Mouse (Mus musculus): ENCODE results near the gene Rptor. TPM values are rescaled to one million over a fixed set of nuclear protein-coding genes. Genes with fewer than 3 reads are reported as not detected.

The Rptor gene
- total and polyA plus RNA-seq, 3 experiments: 33.9 to 34.9 TPM; not detected in 1

GRCm38 (mm10) chr11:119940142-119940541 lies 337.4 kb downstream of the Rptor start:
- Histone ChIP-seq H3K4me3 (ENCODE audit: control insufficient read depth in 1 of 2, insufficient read depth in 1 of 2, low read depth in 2 of 2, low read length in 2 of 2) (no peak overlapping the region), H3K36me3 (ENCODE audit: control insufficient read depth in 1 of 2, insufficient read depth in 2 of 2, low read length in 2 of 2) (peaks cover 0 to 15% of the 10 kb centered on the region in 2 experiments; a peak in 2 of 4 replicates), H3K9ac (ENCODE audit: control insufficient read depth, low read depth, low read length, poor library complexity, severe bottlenecking) (no peak overlapping the region), H3K27ac (ENCODE audit: control insufficient read depth, low read depth, low read length) (no peak overlapping the region), H3K9me3 (replicated peaks; ENCODE audit: insufficient read depth, low read length) (no peaks in the 10 kb centered on the region), H3K79me2 (ENCODE audit: control insufficient read depth, insufficient read depth, low read length, poor library complexity) (peaks cover 11% of the 10 kb centered on the region), H3K27me3 (ENCODE audit: control insufficient read depth in 1 of 2, insufficient read depth in 2 of 2, low read length in 2 of 2) (no peaks in the 10 kb centered on the region), H3K4me1 (ENCODE audit: control insufficient read depth in 1 of 2, insufficient read depth in 2 of 2, low read length in 2 of 2) (peaks cover 6 to 23% of the 10 kb centered on the region in 2 experiments; a peak in 3 of 4 replicates)
- TF ChIP-seq MAZ (IDR thresholded peaks at IDR 0.05; ENCODE audit: low read depth, low read length) (no peak), JUND (IDR thresholded peaks at IDR 0.05; ENCODE audit: low read depth, low read length) (no peak), EP300 (IDR thresholded peaks at IDR 0.05; ENCODE audit: low read depth in 1 of 2, low read length in 2 of 2) (no peak), MYB (IDR thresholded peaks at IDR 0.05; ENCODE audit: low read depth, low read length) (no peak), MAFK (IDR thresholded peaks at IDR 0.05; ENCODE audit: borderline replicate concordance, low read depth, low read length) (no peak)
- no peak for DNase-seq (ENCODE audit: low read depth, low spot score)

GRCm38 (mm10) chr11:119941794-119942193 lies 339.1 kb downstream of the Rptor start:
- Histone ChIP-seq H3K27ac (ENCODE audit: control insufficient read depth, low read depth, low read length) (no peak overlapping the region), H3K9ac (ENCODE audit: control insufficient read depth, low read depth, low read length, poor library complexity, severe bottlenecking) (peak overlapping the region; percentile 78), H3K4me3 (ENCODE audit: control insufficient read depth in 1 of 2, insufficient read depth in 1 of 2, low read depth in 2 of 2, low read length in 2 of 2) (peak overlapping the region; percentile 78 to 80), H3K4me1 (ENCODE audit: control insufficient read depth in 1 of 2, insufficient read depth in 2 of 2, low read length in 2 of 2) (peaks cover 6 to 23% of the 10 kb centered on the region in 2 experiments; a peak in 3 of 4 replicates), H3K9me3 (replicated peaks; ENCODE audit: insufficient read depth, low read length) (no peaks in the 10 kb centered on the region), H3K27me3 (ENCODE audit: control insufficient read depth in 1 of 2, insufficient read depth in 2 of 2, low read length in 2 of 2) (no peaks in the 10 kb centered on the region), H3K79me2 (ENCODE audit: control insufficient read depth, insufficient read depth, low read length, poor library complexity) (peaks cover 21% of the 10 kb centered on the region), H3K36me3 (ENCODE audit: control insufficient read depth in 1 of 2, insufficient read depth in 2 of 2, low read length in 2 of 2) (peaks cover 0 to 15% of the 10 kb centered on the region in 2 experiments; a peak in 2 of 4 replicates)
- peak; percentile 43 for DNase-seq (ENCODE audit: low read depth, low spot score)
- TF ChIP-seq ELF1 (IDR thresholded peaks at IDR 0.05; ENCODE audit: low read depth, low read length): no peak
- no peak for TF ChIP-seq ZC3H11A (IDR thresholded peaks at IDR 0.05; ENCODE audit: low read depth, low read length)
- no peak for TF ChIP-seq CHD2 (IDR thresholded peaks at IDR 0.05; ENCODE audit: low read length)
- no peak for TF ChIP-seq MAFK (IDR thresholded peaks at IDR 0.05; ENCODE audit: borderline replicate concordance, low read depth, low read length)
- no peak for TF ChIP-seq TAL1 (IDR thresholded peaks at IDR 0.05; ENCODE audit: low read length)
- no peak for TF ChIP-seq POLR2AphosphoS5 (IDR thresholded peaks at IDR 0.05; ENCODE audit: borderline replicate concordance, low read depth, low read length)
- TF ChIP-seq POLR2A (IDR thresholded peaks at IDR 0.05; ENCODE audit: control insufficient read depth in 1 of 2, insufficient read depth in 1 of 2, low read depth in 1 of 2, low read length in 2 of 2, poor library complexity in 1 of 2): no peak
- no peak for TF ChIP-seq BHLHE40 (IDR thresholded peaks at IDR 0.05; ENCODE audit: borderline replicate concordance, low read depth, low read length)
- no peak for TF ChIP-seq TCF12 (IDR thresholded peaks at IDR 0.05; ENCODE audit: low read depth, low read length)
- no peak for TF ChIP-seq ZMIZ1 (IDR thresholded peaks at IDR 0.05; ENCODE audit: low read depth, low read length)
- TF ChIP-seq USF2 (IDR thresholded peaks at IDR 0.05; ENCODE audit: borderline replicate concordance in 1 of 2, insufficient read depth in 1 of 2, low read depth in 1 of 2, low read length in 2 of 2): no peak
- TF ChIP-seq KAT2A (conservative IDR thresholded peaks at IDR 0.05; ENCODE audit: low read depth, low read length): no peak
- TF ChIP-seq GATA1 (IDR thresholded peaks at IDR 0.05; ENCODE audit: low read depth, low read length): no peak
- TF ChIP-seq SMC3 (IDR thresholded peaks at IDR 0.05; ENCODE audit: low read depth, low read length): no peak
- TF ChIP-seq NRF1 (IDR thresholded peaks at IDR 0.05; ENCODE audit: insufficient read depth, low read depth, low read length, poor library complexity, severe bottlenecking): no peak
- no peak for TF ChIP-seq MAX (IDR thresholded peaks at IDR 0.05; ENCODE audit: low read length)

Measured in MEL (cell line).